Mouse (Mus musculus): ENCODE data around the gene Vmn1r225. TPM values are rescaled to one million over a fixed set of nuclear protein-coding genes. Genes with fewer than 3 reads are reported as not detected.
"Not testable (repeated sequence)": the region's sequence is repeated elsewhere in the genome, so short reads cannot be mapped to it uniquely, and the experiment has no call there.

Vmn1r225 gene
- not detected for total RNA-seq (2021)
- long read RNA-seq, experiment 1: 0 reads
- long read RNA-seq, experiment 2: 0 reads

- no peak for DNase-seq (ENCODE audit: low spot score in 2 of 2)
Observed at GRCm38 (mm10) chr17:20497858-20498257, at the start of gene Vmn1r225. Vmn1r225 (plus strand) TSS chr17:20498158.

DNA sequence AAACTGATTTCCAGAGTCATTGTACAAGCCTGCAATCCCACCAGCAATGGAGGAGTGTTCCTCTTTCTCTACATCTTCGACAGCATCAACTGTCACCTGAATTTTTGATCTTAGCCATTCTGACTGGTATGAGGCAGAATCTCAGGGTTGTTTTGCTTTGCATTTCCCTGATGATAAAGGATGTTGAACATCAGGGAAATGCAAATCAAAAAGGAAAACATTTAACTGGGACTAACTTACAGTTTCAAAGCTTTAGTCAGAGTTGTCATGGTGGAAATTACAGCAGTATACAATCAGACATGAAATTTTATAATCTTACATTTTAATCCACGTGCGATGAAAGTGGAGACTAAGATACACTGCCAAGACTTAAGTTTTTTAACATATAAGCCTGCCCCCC is 24.6 kb upstream of the Vmn1r225 start:
- DNase-seq (ENCODE audit: low spot score in 2 of 2): no peak

- no peak for DNase-seq (ENCODE audit: low spot score in 2 of 2)
Observed at GRCm38 (mm10) chr17:20481231-20481630, 16.7 kb upstream of the Vmn1r225 start, which contains the start of gene Vmn2r108. Vmn2r108 (minus strand) TSS chr17:20481331.

DNA sequence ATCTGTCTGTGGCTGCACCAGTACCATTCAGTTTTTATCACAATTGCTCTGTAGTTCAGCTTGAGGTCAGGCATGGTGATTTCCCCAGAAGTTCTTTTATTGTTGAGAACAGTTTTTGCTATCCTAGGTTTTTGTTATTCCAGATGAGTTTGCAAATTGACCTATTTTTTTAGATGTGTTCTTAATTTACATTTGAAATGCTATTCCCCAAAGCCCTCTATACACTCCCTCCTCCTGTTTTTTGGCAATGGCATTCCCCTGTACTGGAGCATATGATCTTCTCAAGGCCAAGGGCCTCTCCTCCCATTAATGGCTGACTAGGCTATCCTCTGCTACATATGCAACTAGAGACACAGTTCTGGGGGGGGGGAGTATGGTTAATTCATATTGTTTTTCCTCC is 10.3 kb downstream of the Vmn1r225 start:
- DNase-seq (ENCODE audit: low spot score in 2 of 2): not testable (repeated sequence)

Other genes with a start within 250 kb of the Vmn1r225 start
- not detected for gene Vmn2r106, start 212.6 kb upstream of the Vmn1r225 start, total RNA-seq (2021)
- not detected for gene Vmn2r107, start 152.9 kb upstream of the Vmn1r225 start, total RNA-seq (2021)
- gene Vmn1r224, start 84.0 kb upstream of the Vmn1r225 start, total RNA-seq (2021): not detected
- gene Vmn2r108, start 16.8 kb upstream of the Vmn1r225 start, total RNA-seq (2021): not detected
- gene Vmn2r109, start 66.6 kb downstream of the Vmn1r225 start, total RNA-seq (2021): not detected
- not detected for gene Vmn2r110, start 98.3 kb downstream of the Vmn1r225 start, total RNA-seq (2021)
- not detected for gene Fpr-rs3, start 126.7 kb downstream of the Vmn1r225 start, total RNA-seq (2021)
- not detected for gene Vmn1r226, start 184.7 kb downstream of the Vmn1r225 start, total RNA-seq (2021)
- not detected for gene Vmn1r227, start 231.7 kb downstream of the Vmn1r225 start, total RNA-seq (2021)